Mouse (Mus musculus): ENCODE measurements around the gene Vmn2r5. TPM values are rescaled to one million over a fixed set of nuclear protein-coding genes. Genes with fewer than 3 reads are reported as not detected.
"Not testable (repeated sequence)": the region's sequence is repeated elsewhere in the genome, so short reads cannot be mapped to it uniquely, and the experiment has no call there.

Gene Vmn2r5
- not detected in 2 replicates for polyA plus RNA-seq (2014; fragmentation: Nextera tagmentation; extraction: Ambion mirVana)

DNA sequence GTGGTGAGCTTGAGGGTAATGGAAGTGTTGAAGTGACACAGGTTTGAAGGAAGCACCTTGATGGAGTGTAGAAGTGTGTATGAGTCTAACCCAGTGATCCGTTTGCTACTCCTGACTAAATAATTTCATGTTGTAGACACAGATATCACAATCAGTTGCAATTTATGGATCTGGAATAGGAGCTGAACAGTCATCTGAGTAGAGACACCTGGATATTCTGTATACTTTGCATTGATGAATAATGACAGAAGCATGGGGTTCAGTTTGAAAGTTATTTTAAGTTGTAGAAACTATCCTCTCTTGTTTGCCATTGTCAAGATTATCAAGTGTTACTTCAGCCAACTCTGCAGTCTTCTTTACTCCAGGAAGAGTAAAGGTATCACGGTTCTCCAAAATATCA lies at the start of gene Vmn2r5:
TSS of gene Vmn2r5 (minus strand) at position 101 of the 400 bp plus-strand sequence.
- H3K36me3 ChIP-seq (ENCODE audit: control insufficient read depth, insufficient read depth, low read length); H3K27me3 ChIP-seq (ENCODE audit: control insufficient read depth, insufficient read depth, low read length); H3K9ac ChIP-seq (replicated peaks; ENCODE audit: low read depth, low read length); H3K27ac ChIP-seq (ENCODE audit: low read length); H3K4me3 ChIP-seq (ENCODE audit: low read depth, low read length); ATAC-seq (ENCODE audit: insufficient number of reproducible peaks, insufficient read depth, low FRiP score, low read depth); H3K9me3 ChIP-seq (ENCODE audit: control insufficient read depth, low read depth, low read length); H3K4me1 ChIP-seq (ENCODE audit: control insufficient read depth, insufficient read depth, low read length); H3K4me2 ChIP-seq (replicated peaks; ENCODE audit: low read depth, low read length): not testable (repeated sequence)
- WGBS, result no CpG with 5 or more reads among the region's 2 CpGs

DNA sequence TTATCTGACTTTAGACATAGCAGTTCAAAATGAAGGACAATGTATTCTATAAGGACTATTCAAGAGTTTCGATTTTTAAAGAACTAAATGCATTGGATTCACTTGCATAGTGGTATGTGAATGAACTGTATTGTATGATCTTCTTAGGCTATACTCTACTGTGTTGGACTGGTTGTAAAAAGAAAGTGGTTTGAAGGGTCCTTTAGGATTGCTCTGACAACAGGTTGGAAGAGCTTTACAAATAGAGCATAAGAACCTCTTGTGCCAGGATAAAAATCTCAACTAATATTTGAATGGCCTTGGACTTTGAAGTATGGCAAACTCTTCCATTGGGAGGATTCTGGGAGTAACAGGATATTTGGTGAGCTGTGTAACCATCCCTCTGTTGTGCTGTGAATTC lies 13.9 kb upstream of the Vmn2r5 start:
- not testable (repeated sequence) for H3K9me3 ChIP-seq (ENCODE audit: control insufficient read depth, low read depth, low read length); H3K9ac ChIP-seq (replicated peaks; ENCODE audit: low read depth, low read length); H3K27me3 ChIP-seq (ENCODE audit: control insufficient read depth, insufficient read depth, low read length); H3K4me3 ChIP-seq (ENCODE audit: low read depth, low read length); H3K4me2 ChIP-seq (replicated peaks; ENCODE audit: low read depth, low read length); ATAC-seq (ENCODE audit: insufficient number of reproducible peaks, insufficient read depth, low FRiP score, low read depth); H3K4me1 ChIP-seq (ENCODE audit: control insufficient read depth, insufficient read depth, low read length); H3K36me3 ChIP-seq (ENCODE audit: control insufficient read depth, insufficient read depth, low read length); H3K27ac ChIP-seq (ENCODE audit: low read length)
- 81% methylated on average over 1 of the region's 1 CpGs for WGBS

Other genes with a start within 250 kb of the Vmn2r5 start
- gene Vmn2r3, start 220.1 kb downstream of the Vmn2r5 start, polyA plus RNA-seq (2014; fragmentation: Nextera tagmentation; extraction: Ambion mirVana), result not detected in 2 replicates
- not detected in 2 replicates for gene Vmn2r4, start 94.5 kb downstream of the Vmn2r5 start, polyA plus RNA-seq (2014; fragmentation: Nextera tagmentation; extraction: Ambion mirVana)
- not detected in 2 replicates for gene Vmn2r6, start 56.0 kb upstream of the Vmn2r5 start, polyA plus RNA-seq (2014; fragmentation: Nextera tagmentation; extraction: Ambion mirVana)

Measured in stomach, embryonic 14.5 days (tissue).